Mouse (Mus musculus) ovary, adult 2 months (tissue): ENCODE results near the gene Cfap221. TPM values are rescaled to one million over a fixed set of nuclear protein-coding genes. Genes with fewer than 3 reads are reported as not detected.

Source experiments
- polyA plus RNA-seq: library from polyadenylated mRNA; depleted of rRNA; stranded (reverse); fragments of >200 nt; gene quantifications from 2 replicates; pipeline ENCODE4 v1.2.3, GENCODE M21; 2012; rRNA removed

Gene Cfap221
- 0.37 and 0.41 TPM in 2 replicates for polyA plus RNA-seq

GRCm38 (mm10) chr1:119996798-119997581 is at the start of gene Cfap221:
Gene Cfap221, minus strand, starts transcription at chr1:119997234.

GRCm38 (mm10) chr1:120006844-120007790 is 10.1 kb upstream of the Cfap221 start, which contains the start of gene Sctr:
Gene Sctr, plus strand, starts transcription at chr1:120006894.

GRCm38 (mm10) chr1:119912953-119913814 is 83.8 kb downstream of the Cfap221 start, which contains the start of gene Tmem177:
Gene Tmem177, minus strand, starts transcription at chr1:119913208.

Other genes with a start within 250 kb of the Cfap221 start
- gene Ptpn4, start 159.6 kb downstream of the Cfap221 start, polyA plus RNA-seq: 6.7 and 9.4 TPM in 2 replicates
- 4.4 and 6.3 TPM in 2 replicates for gene Tmem177, start 84.0 kb downstream of the Cfap221 start, polyA plus RNA-seq
- 0.38 and 0.61 TPM in 2 replicates for gene Sctr, start 9.7 kb upstream of the Cfap221 start, polyA plus RNA-seq
- 30.0 and 35.6 TPM in 2 replicates for gene Tmem37, start 76.8 kb upstream of the Cfap221 start, polyA plus RNA-seq
- 251 and 335 TPM in 2 replicates for gene Dbi, start 123.8 kb upstream of the Cfap221 start, polyA plus RNA-seq
- 0.73 and 0.76 TPM in 2 replicates for gene 3110009E18Rik, start 124.0 kb upstream of the Cfap221 start, polyA plus RNA-seq